Mouse (Mus musculus): ENCODE data around the gene Tnfrsf25.
A peak's percentile ranks its signal among the peaks of the same experiment; 100 is the strongest.

DNA sequence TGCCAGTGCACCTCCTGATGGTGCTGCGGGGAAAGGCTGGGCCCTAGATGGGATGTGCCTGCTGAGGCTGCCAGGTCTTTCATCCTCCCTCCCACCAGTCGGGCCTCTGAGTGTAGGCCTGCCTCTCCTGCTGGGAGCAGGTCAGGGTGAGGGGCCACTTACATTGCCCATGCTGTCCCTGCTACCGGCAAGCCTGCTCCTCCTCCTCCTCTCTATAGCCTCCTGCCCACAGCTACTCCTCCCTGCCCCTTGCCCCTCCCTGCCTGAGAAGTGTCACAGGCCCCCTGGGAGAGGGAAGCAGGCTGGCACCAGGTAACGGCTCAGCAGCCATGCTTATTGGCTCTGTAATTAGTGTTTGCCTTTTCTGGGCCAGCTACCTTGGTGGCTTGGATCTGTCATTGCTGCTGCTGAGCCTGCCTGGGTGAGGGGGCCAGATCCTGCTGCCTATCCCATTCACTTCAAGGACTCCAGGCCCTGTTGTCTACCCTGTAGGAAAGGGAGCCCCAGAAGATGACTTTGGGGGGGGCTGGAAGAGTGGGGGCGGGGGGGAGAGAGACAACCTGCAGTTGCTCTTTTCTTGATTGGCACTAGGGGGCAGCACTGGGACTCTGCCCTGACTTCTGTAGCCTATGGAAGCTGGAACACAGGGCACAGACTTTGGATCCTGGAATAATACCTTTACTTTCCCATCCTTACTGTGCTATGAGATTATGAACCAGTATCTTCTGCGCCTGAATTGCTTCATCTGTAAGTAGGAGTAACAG lies 20.6 kb downstream of the Tnfrsf25 start:
- peak; percentile 70; the same call in 1 of the 2 replicates for TF ChIP-seq CTCF (IDR thresholded peaks at IDR 0.05; ENCODE audit: extremely low read depth, insufficient read length, insufficient replicate concordance, low read depth, low read length)
- no peak for TF ChIP-seq POLR2A (IDR thresholded peaks at IDR 0.05; ENCODE audit: low read depth, low read length)
